Mouse (Mus musculus) stomach, embryonic 14.5 days (tissue): Measurements from ENCODE around the gene Zbtb8os. TPM values are rescaled to one million over a fixed set of nuclear protein-coding genes. Genes with fewer than 3 reads are reported as not detected.
A peak's percentile ranks its signal among the peaks of the same experiment; 100 is the strongest.

ENCODE experiments used
- ATAC-seq: fragments of 200-750 bp; cut with Nextera tagmentation; 2 replicates; pipeline ENCODE4 v1.8.0; 2017; ENCODE audit warnings: low read depth, moderate TSS enrichment; ENCODE audit not compliant: insufficient number of reproducible peaks, insufficient read depth, low FRiP score
- H3K27ac ChIP-seq: fragments of 300-500 bp; sonication (generic); 2 replicates; pipeline ENCODE4 v1.5.1; 2014; ENCODE audit warnings: mild to moderate bottlenecking, low read length, moderate library complexity, mixed read lengths
- H3K27me3 ChIP-seq: fragments of 300-500 bp; sonication (generic); 2 replicates; pipeline ENCODE4 v1.6.1; 2014; ENCODE audit warnings: low read length, control low read depth, mixed read lengths; ENCODE audit not compliant: control insufficient read depth, insufficient read depth
- H3K36me3 ChIP-seq: fragments of 300-500 bp; sonication (generic); 2 replicates; pipeline ENCODE4 v1.6.1; 2014; ENCODE audit warnings: mild to moderate bottlenecking, control low read depth, low read length, moderate library complexity, mixed read lengths; ENCODE audit not compliant: control insufficient read depth, insufficient read depth
- H3K4me1 ChIP-seq: fragments of 300-500 bp; sonication (generic); 2 replicates; pipeline ENCODE4 v1.6.1; 2014; ENCODE audit warnings: low read length, control low read depth, mixed read lengths; ENCODE audit not compliant: control insufficient read depth, insufficient read depth
- H3K4me2 ChIP-seq: fragments of 300-500 bp; sonication (generic); replicated peaks from 2 replicates; pipeline ENCODE4 v1.6.1; 2014; ENCODE audit warnings: low read depth, low read length, control low read depth
- H3K4me3 ChIP-seq: fragments of 300-500 bp; sonication (generic); 2 replicates; pipeline ENCODE4 v1.5.1; 2014; ENCODE audit warnings: low read depth, low read length, control low read depth
- H3K9ac ChIP-seq: fragments of 300-500 bp; sonication (generic); replicated peaks from 2 replicates; pipeline ENCODE4 v1.6.1; 2014; ENCODE audit warnings: low read depth, mild to moderate bottlenecking, control low read depth, low read length, moderate library complexity, mixed read lengths
- H3K9me3 ChIP-seq: fragments of 300-500 bp; sonication (generic); 2 replicates; pipeline ENCODE4 v1.6.1; 2016; ENCODE audit warnings: low read depth, low read length, control low read depth; ENCODE audit not compliant: control insufficient read depth
- WGBS: fragments of 180-500 bp; shearing (Covaris S2); extraction: QIAGEN DNeasy Blood & Tissue Kit; methylation state at CpG from one replicate; pipeline ENCODE4 v1.1.7; 2014; 5-methylcytosine and 5-hydroxymethylcytosine counted together
- polyA plus RNA-seq: library from polyadenylated mRNA; unstranded; fragments of >200 nt; fragmentation: Nextera tagmentation; extraction: Ambion mirVana; gene quantifications from 2 replicates; pipeline ENCODE4 v1.2.1, GENCODE M21; 2014

Zbtb8os gene
- polyA plus RNA-seq, 1 experiment from 2014 or later, result 52.2 TPM

GRCm38 (mm10) chr4:129375000-129375399 is 39.5 kb downstream of the Zbtb8os start:
- no peak for ATAC-seq
- H3K27me3 ChIP-seq, result no peaks in the 10 kb centered on the region
- H3K4me2 ChIP-seq, result no peak overlapping the region
- WGBS, result 44% methylated on average over 6 of the region's 6 CpGs
- no peaks in the 10 kb centered on the region for H3K9me3 ChIP-seq
- no peak overlapping the region for H3K27ac ChIP-seq
- no peak overlapping the region for H3K4me3 ChIP-seq
- H3K9ac ChIP-seq, result no peak overlapping the region
- H3K36me3 ChIP-seq, result no peaks in the 10 kb centered on the region; the same call in 1 of the 2 replicates
- H3K4me1 ChIP-seq, result no peaks in the 10 kb centered on the region

GRCm38 (mm10) chr4:129375821-129376220 is 40.3 kb downstream of the Zbtb8os start:
- Histone ChIP-seq H3K27me3 (no peaks in the 10 kb centered on the region), H3K36me3 (no peaks in the 10 kb centered on the region; the same call in 1 of the 2 replicates), H3K9me3 (no peaks in the 10 kb centered on the region), H3K27ac (no peak overlapping the region), H3K4me2 (peak overlapping the region; percentile 56; the same call in 1 of the 2 replicates), H3K4me1 (no peaks in the 10 kb centered on the region), H3K9ac (no peak overlapping the region), H3K4me3 (no peak overlapping the region)
- WGBS, result 73% methylated on average over 5 of the region's 5 CpGs
- ATAC-seq, result no peak

- Histone ChIP-seq H3K4me3 (peak overlapping the region; percentile 47), H3K9ac (peak overlapping the region; percentile 95), H3K27ac (peak overlapping the region; percentile 82), H3K4me1 (no peaks in the 10 kb centered on the region), H3K9me3 (no peaks in the 10 kb centered on the region), H3K4me2 (peak overlapping the region; percentile 56), H3K27me3 (no peaks in the 10 kb centered on the region), H3K36me3 (no peaks in the 10 kb centered on the region)
- WGBS, result under 1% methylated on average over 40 of the region's 68 CpGs
- ATAC-seq, result peak; percentile 81
Observed at GRCm38 (mm10) chr4:129376961-129377545, 41.6 kb downstream of the Zbtb8os start.

GRCm38 (mm10) chr4:129377601-129378390 is 42.3 kb downstream of the Zbtb8os start, which contains the start of gene Zbtb8a:
TSS of gene Zbtb8a (minus strand) at chr4:129378116.
- Histone ChIP-seq H3K4me3 (peak within 1 kb of the TSS; percentile 47), H3K36me3 (no peaks in the 10 kb centered on the region), H3K4me1 (no peaks in the 10 kb centered on the region), H3K4me2 (peak within 1 kb of the TSS; percentile 56), H3K9me3 (no peaks in the 10 kb centered on the region), H3K27ac (peak within 1 kb of the TSS; percentile 82), H3K9ac (peak within 1 kb of the TSS; percentile 95), H3K27me3 (no peaks in the 10 kb centered on the region)
- WGBS, result 2% methylated on average over 56 of the region's 65 CpGs
- peak; percentile 64 for ATAC-seq

- peaks cover 4% of the 10 kb centered on the region; the same call in 1 of the 2 replicates for H3K4me1 ChIP-seq
- no peak overlapping the region for H3K9ac ChIP-seq
- no peaks in the 10 kb centered on the region for H3K27me3 ChIP-seq
- WGBS, result 85% methylated on average over 3 of the region's 3 CpGs
- no peak overlapping the region for H3K27ac ChIP-seq
- H3K4me2 ChIP-seq, result no peak overlapping the region
- no peak overlapping the region for H3K4me3 ChIP-seq
- H3K36me3 ChIP-seq, result no peaks in the 10 kb centered on the region
- no peak for ATAC-seq
- H3K9me3 ChIP-seq, result no peaks in the 10 kb centered on the region
Observed at GRCm38 (mm10) chr4:129379805-129380204, 44.3 kb downstream of the Zbtb8os start.

GRCm38 (mm10) chr4:129381148-129381547 is 45.7 kb downstream of the Zbtb8os start:
- Histone ChIP-seq H3K27me3 (no peaks in the 10 kb centered on the region), H3K36me3 (no peaks in the 10 kb centered on the region), H3K4me1 (peaks cover 4% of the 10 kb centered on the region; the same call in 1 of the 2 replicates), H3K27ac (no peak overlapping the region), H3K9ac (no peak overlapping the region), H3K9me3 (no peaks in the 10 kb centered on the region), H3K4me2 (no peak overlapping the region), H3K4me3 (no peak overlapping the region)
- 74% methylated on average over 8 of the region's 8 CpGs for WGBS
- ATAC-seq, result no peak

GRCm38 (mm10) chr4:129382029-129382428 is 46.5 kb downstream of the Zbtb8os start:
- WGBS, result 88% methylated on average over 9 of the region's 9 CpGs
- no peak overlapping the region for H3K9ac ChIP-seq
- H3K9me3 ChIP-seq, result no peaks in the 10 kb centered on the region
- no peaks in the 10 kb centered on the region for H3K36me3 ChIP-seq
- H3K27me3 ChIP-seq, result no peaks in the 10 kb centered on the region
- no peak overlapping the region for H3K27ac ChIP-seq
- ATAC-seq, result no peak
- H3K4me1 ChIP-seq, result peaks cover 4% of the 10 kb centered on the region; the same call in 1 of the 2 replicates
- no peak overlapping the region for H3K4me2 ChIP-seq
- H3K4me3 ChIP-seq, result no peak overlapping the region

GRCm38 (mm10) chr4:129382488-129382887 is 47.0 kb downstream of the Zbtb8os start:
- no peak for ATAC-seq
- Histone ChIP-seq H3K36me3 (no peaks in the 10 kb centered on the region), H3K27me3 (no peaks in the 10 kb centered on the region), H3K9ac (no peak overlapping the region), H3K27ac (no peak overlapping the region), H3K4me3 (no peak overlapping the region), H3K4me2 (no peak overlapping the region), H3K4me1 (peaks cover 4% of the 10 kb centered on the region; the same call in 1 of the 2 replicates), H3K9me3 (no peaks in the 10 kb centered on the region)
- WGBS, result 93% methylated on average over 2 of the region's 2 CpGs
